Mouse (Mus musculus) heart, embryonic 14.5 days (tissue): ENCODE measurements at regions not wholly inside any gene's neighbourhood (a gene's known extent, or its start where the extent isn't known, plus 50 kb on each side); places are given as distances from the start of the nearest gene placed in this dataset.

Experiments
- ATAC-seq: fragments of 200-750 bp; cut with Nextera tagmentation; 2 replicates; pipeline ENCODE4 v1.8.0; 2017; ENCODE audit warnings: low read depth, moderate TSS enrichment; ENCODE audit not compliant: insufficient number of reproducible peaks, insufficient read depth, low FRiP score
- H3K27ac ChIP-seq, 2 experiments: fragments of 200-500 bp in 1 of 2; fragments of 300-500 bp in 1 of 2; sonication (generic) in 1 of 2; replicated peaks in 1 of 2; 2 replicates each; pipeline ENCODE4 v1.5.1; 2012 to 2014; ENCODE audit warnings: low read depth in 2 of 2, low read length in 2 of 2, control low read depth in 1 of 2, mild to moderate bottlenecking in 1 of 2, mixed read lengths in 1 of 2; ENCODE audit not compliant: control insufficient read depth in 1 of 2, insufficient read depth in 1 of 2
- H3K27me3 ChIP-seq: fragments of 300-500 bp; sonication (generic); 2 replicates; pipeline ENCODE4 v1.6.1; 2014; ENCODE audit warnings: mild to moderate bottlenecking, low read length, control low read depth; ENCODE audit not compliant: control insufficient read depth, insufficient read depth
- H3K36me3 ChIP-seq: fragments of 300-500 bp; sonication (generic); 2 replicates; pipeline ENCODE4 v1.6.1; 2014; ENCODE audit warnings: mild to moderate bottlenecking, control low read depth, low read length, mixed read lengths; ENCODE audit not compliant: control insufficient read depth, insufficient read depth
- H3K4me1 ChIP-seq, 2 experiments: fragments of 200-500 bp in 1 of 2; fragments of 300-500 bp in 1 of 2; sonication (generic) in 1 of 2; 2 replicates each; pipeline ENCODE4 v1.6.1; 2012 to 2014; ENCODE audit warnings: low read length in 2 of 2, control low read depth in 1 of 2, mixed read lengths in 1 of 2; ENCODE audit not compliant: control insufficient read depth in 2 of 2, insufficient read depth in 2 of 2
- H3K4me2 ChIP-seq: fragments of 300-500 bp; sonication (generic); 2 replicates; pipeline ENCODE4 v1.6.1; 2014; ENCODE audit warnings: mild to moderate bottlenecking, low read length
- H3K4me3 ChIP-seq, 2 experiments: fragments of 200-500 bp in 1 of 2; fragments of 300-500 bp in 1 of 2; sonication (generic) in 1 of 2; 2 replicates each; pipeline ENCODE4 v1.5.1; 2012 to 2014; ENCODE audit warnings: low read length in 2 of 2, mild to moderate bottlenecking in 2 of 2, control low read depth in 1 of 2, low read depth in 1 of 2, moderate library complexity in 1 of 2; ENCODE audit not compliant: control insufficient read depth in 1 of 2, insufficient read depth in 1 of 2
- H3K9ac ChIP-seq: fragments of 300-500 bp; sonication (generic); 2 replicates; pipeline ENCODE4 v1.6.1; 2014; ENCODE audit warnings: mild to moderate bottlenecking, low read length
- H3K9me3 ChIP-seq: fragments of 300-500 bp; sonication (generic); 2 replicates; pipeline ENCODE4 v1.6.1; 2016; ENCODE audit warnings: low read length, control low read depth; ENCODE audit not compliant: control insufficient read depth
- WGBS: fragments of 180-500 bp; shearing (Covaris S2); extraction: QIAGEN DNeasy Blood & Tissue Kit; methylation state at CpG from one replicate; pipeline ENCODE4 v1.1.7; 2014; 5-methylcytosine and 5-hydroxymethylcytosine counted together

GRCm38 (mm10) chr3:119537884-119538283 is 246.4 kb downstream of the Ptbp2 start:
- Histone ChIP-seq H3K36me3 (no peaks in the 10 kb centered on the region), H3K4me3 (no peak overlapping the region), H3K27me3 (no peaks in the 10 kb centered on the region), H3K4me1 (no peaks in the 10 kb centered on the region), H3K4me2 (no peak overlapping the region), H3K9ac (no peak overlapping the region), H3K9me3 (no peaks in the 10 kb centered on the region), H3K27ac (no peak overlapping the region)
- no peak for ATAC-seq
- 68% methylated on average over 7 of the region's 7 CpGs for WGBS

DNA sequence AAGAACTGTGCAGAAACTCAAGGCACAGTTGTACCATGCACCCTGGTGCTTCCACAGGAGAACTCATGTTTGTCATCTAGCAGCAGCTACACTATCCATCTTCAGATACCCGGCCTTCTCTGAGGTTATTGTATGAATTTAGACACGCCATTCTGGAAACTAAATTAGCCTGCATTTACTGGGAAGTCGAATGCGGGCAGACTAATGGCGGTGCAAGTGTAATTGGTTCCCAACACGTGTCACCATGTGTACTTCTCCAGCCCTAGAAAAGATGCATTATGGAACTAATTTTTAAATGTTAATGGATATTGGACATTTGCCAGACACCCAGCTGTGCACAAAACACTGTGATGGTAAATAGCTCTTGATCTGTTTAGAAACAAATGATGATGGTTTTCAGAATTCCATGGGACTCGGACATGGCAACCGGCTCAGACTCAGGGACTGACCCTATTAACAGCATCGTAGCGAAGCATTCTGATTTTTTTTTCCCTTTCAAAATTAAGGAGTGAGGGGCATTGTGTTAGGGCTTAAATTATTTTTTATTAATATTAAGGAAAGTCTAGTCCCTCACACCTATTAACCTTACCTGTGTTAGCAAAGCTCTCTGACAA is 259.6 kb downstream of the Ptbp2 start:
- Histone ChIP-seq H3K27me3 (no peaks in the 10 kb centered on the region), H3K4me3 (no peak overlapping the region), H3K9me3 (no peaks in the 10 kb centered on the region), H3K4me2 (no peak overlapping the region), H3K9ac (no peak overlapping the region), H3K4me1 (no peaks in the 10 kb centered on the region), H3K36me3 (no peaks in the 10 kb centered on the region), H3K27ac (no peak overlapping the region)
- ATAC-seq, result no peak
- 87% methylated on average over 10 of the region's 10 CpGs for WGBS

DNA sequence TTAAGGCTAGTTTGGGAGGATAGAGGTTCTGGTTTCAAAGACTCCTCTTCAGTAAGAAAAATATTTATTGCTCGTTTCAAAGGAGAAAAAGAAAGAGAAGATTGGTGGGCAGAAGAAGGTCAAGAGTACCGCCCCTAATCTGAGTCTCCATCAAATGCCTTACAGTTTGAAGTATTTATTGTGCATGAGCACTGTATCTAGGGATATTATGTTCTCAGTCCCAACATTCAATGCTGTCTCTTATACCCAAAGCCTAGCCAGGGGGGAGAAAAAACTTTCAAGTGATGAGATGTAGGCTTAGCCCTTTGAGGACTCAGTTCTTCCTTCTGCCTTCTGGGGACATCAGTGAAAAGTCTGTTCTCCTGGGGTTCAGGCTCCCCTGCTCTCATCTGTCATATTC is 271.7 kb downstream of the Ptbp2 start:
- Histone ChIP-seq H3K36me3 (no peaks in the 10 kb centered on the region), H3K27me3 (no peaks in the 10 kb centered on the region), H3K4me1 (0 out of 4 replicates have a peak, but pooled peaks cover 2 to 7% of the 10 kb centered on the region in 2 experiments), H3K4me3 (no peak overlapping the region), H3K27ac (no peak overlapping the region), H3K9me3 (no peaks in the 10 kb centered on the region), H3K4me2 (no peak overlapping the region), H3K9ac (no peak overlapping the region)
- WGBS, result 82% methylated on average over 2 of the region's 2 CpGs
- no peak for ATAC-seq

DNA sequence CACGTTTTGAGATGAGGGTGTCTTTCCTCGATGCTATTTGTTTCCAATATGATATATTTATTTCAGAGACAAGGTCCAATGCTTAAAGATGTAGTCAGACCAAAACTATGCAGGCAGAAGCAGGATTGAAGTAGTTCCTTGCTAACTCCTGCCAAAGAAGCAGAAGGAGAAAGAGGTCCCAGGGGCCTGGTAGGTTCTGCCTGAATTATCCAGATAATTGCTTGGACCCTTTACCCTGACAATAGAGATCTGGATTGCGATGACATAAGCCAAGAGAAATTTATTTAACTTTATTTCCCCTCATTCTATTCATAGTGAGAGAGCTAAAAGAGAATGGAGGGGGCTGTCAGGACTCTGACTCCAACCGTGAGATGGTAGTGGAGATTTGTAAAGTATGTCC is 275.1 kb downstream of the Ptbp2 start:
- Histone ChIP-seq H3K4me2 (no peak overlapping the region), H3K36me3 (no peaks in the 10 kb centered on the region), H3K9ac (no peak overlapping the region), H3K4me1 (0 out of 4 replicates have a peak, but pooled peaks cover 2 to 9% of the 10 kb centered on the region in 2 experiments), H3K27ac (no peak overlapping the region), H3K9me3 (no peaks in the 10 kb centered on the region), H3K27me3 (no peaks in the 10 kb centered on the region), H3K4me3 (no peak overlapping the region)
- WGBS, result 54% methylated on average over 4 of the region's 4 CpGs
- ATAC-seq, result no peak

GRCm38 (mm10) chr3:119503471-119503972 is 280.7 kb downstream of the Ptbp2 start:
- Histone ChIP-seq H3K4me2 (peak overlapping the region; percentile 6; the same call in 1 of the 2 replicates), H3K9me3 (no peaks in the 10 kb centered on the region), H3K27me3 (no peaks in the 10 kb centered on the region), H3K36me3 (no peaks in the 10 kb centered on the region), H3K4me3 (no peak overlapping the region), H3K27ac (peak overlapping the region in 1 of 2 experiments; percentile 1; a peak in 1 of 4 replicates), H3K9ac (no peak overlapping the region), H3K4me1 (peaks cover 2 to 14% of the 10 kb centered on the region in 2 experiments; a peak in 3 of 4 replicates)
- 19% methylated on average over 1 of the region's 1 CpGs for WGBS
- no peak for ATAC-seq

- H3K36me3 ChIP-seq, result no peaks in the 10 kb centered on the region
- peak; percentile 82 for ATAC-seq
- H3K9ac ChIP-seq, result 0 out of 2 replicates have a peak overlapping the region, but pooled peaks have one; percentile 0
- 10% methylated on average over 20 of the region's 20 CpGs for WGBS
- H3K4me1 ChIP-seq, result peaks cover 2 to 18% of the 10 kb centered on the region in 2 experiments; a peak in 3 of 4 replicates
- peak overlapping the region; percentile 12 to 26 for H3K4me3 ChIP-seq
- no peaks in the 10 kb centered on the region for H3K27me3 ChIP-seq
- H3K4me2 ChIP-seq, result peak overlapping the region; percentile 44
- peak overlapping the region; percentile 61 to 88 for H3K27ac ChIP-seq
- no peaks in the 10 kb centered on the region for H3K9me3 ChIP-seq
These were observed 285.6 kb downstream of the Ptbp2 start for GRCm38 (mm10) chr3:119498711-119499110.

GRCm38 (mm10) chr3:119497880-119498279 is 286.4 kb downstream of the Ptbp2 start:
- H3K27me3 ChIP-seq, result no peaks in the 10 kb centered on the region
- 67% methylated on average over 7 of the region's 7 CpGs for WGBS
- no peak overlapping the region for H3K4me3 ChIP-seq
- H3K36me3 ChIP-seq, result no peaks in the 10 kb centered on the region
- ATAC-seq, result no peak
- no peak overlapping the region for H3K27ac ChIP-seq
- H3K9me3 ChIP-seq, result no peaks in the 10 kb centered on the region
- no peak overlapping the region for H3K9ac ChIP-seq
- no peak overlapping the region for H3K4me2 ChIP-seq
- peaks cover 2 to 9% of the 10 kb centered on the region in 2 experiments; a peak in 3 of 4 replicates for H3K4me1 ChIP-seq
